Mouse (Mus musculus) splenic B cell, adult 2 months (primary cell): ENCODE measurements around the gene Map7d2.
"Not testable (repeated sequence)": the region's sequence is repeated elsewhere in the genome, so short reads cannot be mapped to it uniquely, and the experiment has no call there.

Source experiments
- DNase-seq: peaks from one replicate; pipeline ENCODE4 v3.0.0-alpha.2; 2011; ENCODE audit warnings: low read depth, low spot score
- H3K27me3 ChIP-seq: 2 replicates; pipeline ENCODE4 v1.6.1; 2012; ENCODE audit warnings: mild to moderate bottlenecking, low read length, moderate library complexity, mixed read lengths; ENCODE audit not compliant: control insufficient read depth, poor library complexity, insufficient read depth, severe bottlenecking
- H3K36me3 ChIP-seq: 2 replicates; pipeline ENCODE4 v1.6.1; 2012; ENCODE audit warnings: mild to moderate bottlenecking, low read length, moderate library complexity, mixed read lengths; ENCODE audit not compliant: control insufficient read depth, poor library complexity, insufficient read depth, severe bottlenecking

Gene Map7d2

GRCm38 (mm10) chrX:159478243-159478940, 64.0 kb downstream of the Map7d2 start:
- H3K36me3 ChIP-seq, H3K27me3 ChIP-seq, DNase-seq: not testable (repeated sequence)

GRCm38 (mm10) chrX:159484247-159484646, 69.9 kb downstream of the Map7d2 start:
- H3K36me3 ChIP-seq = no peaks in the 10 kb centered on the region
- peak; percentile 15 for DNase-seq
- no peaks in the 10 kb centered on the region for H3K27me3 ChIP-seq

- no peaks in the 10 kb centered on the region for H3K27me3 ChIP-seq
- DNase-seq = no peak
- H3K36me3 ChIP-seq = no peaks in the 10 kb centered on the region
Observed at GRCm38 (mm10) chrX:159503181-159503580, 88.8 kb downstream of the Map7d2 start.

GRCm38 (mm10) chrX:159508331-159509036, 94.1 kb downstream of the Map7d2 start:
- DNase-seq = no peak
- H3K27me3 ChIP-seq = no peaks in the 10 kb centered on the region
- no peaks in the 10 kb centered on the region for H3K36me3 ChIP-seq

GRCm38 (mm10) chrX:159509042-159509441, 94.7 kb downstream of the Map7d2 start:
- DNase-seq = peak; percentile 28
- Histone ChIP-seq H3K36me3 (no peaks in the 10 kb centered on the region), H3K27me3 (no peaks in the 10 kb centered on the region)

GRCm38 (mm10) chrX:159509847-159510715, 95.7 kb downstream of the Map7d2 start:
- H3K27me3 ChIP-seq = no peaks in the 10 kb centered on the region
- DNase-seq = no peak
- H3K36me3 ChIP-seq = no peaks in the 10 kb centered on the region

GRCm38 (mm10) chrX:159510716-159511051, 96.3 kb downstream of the Map7d2 start:
- Histone ChIP-seq H3K27me3 (no peaks in the 10 kb centered on the region), H3K36me3 (no peaks in the 10 kb centered on the region)
- no peak for DNase-seq

- H3K36me3 ChIP-seq = no peaks in the 10 kb centered on the region
- DNase-seq = no peak
- no peaks in the 10 kb centered on the region for H3K27me3 ChIP-seq
Observed at GRCm38 (mm10) chrX:159515599-159515998, 101.2 kb downstream of the Map7d2 start.

- Histone ChIP-seq H3K27me3 (no peaks in the 10 kb centered on the region), H3K36me3 (no peaks in the 10 kb centered on the region)
- DNase-seq = no peak
Observed at GRCm38 (mm10) chrX:159521780-159522179, 107.4 kb downstream of the Map7d2 start.

- DNase-seq = no peak
- Histone ChIP-seq H3K36me3 (no peaks in the 10 kb centered on the region), H3K27me3 (no peaks in the 10 kb centered on the region)
Observed at GRCm38 (mm10) chrX:159522651-159523050, 108.3 kb downstream of the Map7d2 start.

- no peak for DNase-seq
- Histone ChIP-seq H3K27me3 (no peaks in the 10 kb centered on the region), H3K36me3 (no peaks in the 10 kb centered on the region)
Observed at GRCm38 (mm10) chrX:159526388-159526787, 112.0 kb downstream of the Map7d2 start, which contains the start of gene Bclaf3. Gene Bclaf3 (plus strand): TSS chrX:159526688.

- DNase-seq = peak; percentile 96
- H3K27me3 ChIP-seq = no peaks in the 10 kb centered on the region
- no peaks in the 10 kb centered on the region for H3K36me3 ChIP-seq
Observed at GRCm38 (mm10) chrX:159532427-159532810, 118.0 kb downstream of the Map7d2 start.

- no peaks in the 10 kb centered on the region for H3K36me3 ChIP-seq
- H3K27me3 ChIP-seq = no peaks in the 10 kb centered on the region
- peak; percentile 60 for DNase-seq
Observed at GRCm38 (mm10) chrX:159532811-159533462, 118.6 kb downstream of the Map7d2 start.

GRCm38 (mm10) chrX:159541936-159542335, 127.6 kb downstream of the Map7d2 start:
- no peaks in the 10 kb centered on the region for H3K27me3 ChIP-seq
- DNase-seq = no peak

More at GRCm38 (mm10) chrX:159541936-159542335, 127.6 kb downstream of the Map7d2 start:
- no peaks in the 10 kb centered on the region for H3K36me3 ChIP-seq
